Mouse (Mus musculus) heart, embryonic 12.5 days (tissue): ENCODE results near the gene Srgn. TPM values are rescaled to one million over a fixed set of nuclear protein-coding genes. Genes with fewer than 3 reads are reported as not detected.
"Not testable (repeated sequence)": the region's sequence is repeated elsewhere in the genome, so short reads cannot be mapped to it uniquely, and the experiment has no call there.

Source experiments
- ATAC-seq: fragments of 200-750 bp; cut with Nextera tagmentation; 2 replicates; pipeline ENCODE4 v1.8.0; 2017; ENCODE audit warnings: moderate TSS enrichment, moderate library complexity; ENCODE audit not compliant: insufficient number of reproducible peaks, low FRiP score
- H3K27ac ChIP-seq: fragments of 300-500 bp; sonication (generic); 2 replicates; pipeline ENCODE4 v1.5.1; 2016; ENCODE audit warnings: mild to moderate bottlenecking, moderate library complexity; ENCODE audit not compliant: poor library complexity, severe bottlenecking
- H3K27me3 ChIP-seq: fragments of 300-500 bp; sonication (generic); replicated peaks from 2 replicates; pipeline ENCODE4 v1.6.1; 2016; ENCODE audit warnings: mild to moderate bottlenecking, moderate library complexity
- H3K36me3 ChIP-seq: fragments of 300-500 bp; sonication (generic); 2 replicates; pipeline ENCODE4 v1.6.1; 2016; ENCODE audit warnings: mild to moderate bottlenecking, moderate library complexity
- H3K4me1 ChIP-seq: fragments of 300-500 bp; sonication (generic); replicated peaks from 2 replicates; pipeline ENCODE4 v1.6.1; 2016; ENCODE audit warnings: mild to moderate bottlenecking
- H3K4me2 ChIP-seq: fragments of 300-500 bp; sonication (generic); 2 replicates; pipeline ENCODE4 v1.6.1; 2016; ENCODE audit warnings: mild to moderate bottlenecking, moderate library complexity
- H3K4me3 ChIP-seq: fragments of 300-500 bp; sonication (generic); 2 replicates; pipeline ENCODE4 v1.5.1; 2016; ENCODE audit warnings: mild to moderate bottlenecking
- H3K9ac ChIP-seq: fragments of 300-500 bp; sonication (generic); 2 replicates; pipeline ENCODE4 v1.6.1; 2016; ENCODE audit warnings: mild to moderate bottlenecking, moderate library complexity
- H3K9me3 ChIP-seq: fragments of 300-500 bp; sonication (generic); replicated peaks from 2 replicates; pipeline ENCODE4 v1.6.1; 2016; ENCODE audit warnings: mild to moderate bottlenecking, moderate library complexity
- WGBS: fragments of 180-500 bp; shearing (Covaris S2); methylation state at CpG from one replicate; pipeline ENCODE4 v1.1.7; 2016; 5-methylcytosine and 5-hydroxymethylcytosine counted together
- polyA plus RNA-seq: library from polyadenylated mRNA; unstranded; fragments of >200 nt; fragmentation: Nextera tagmentation; extraction: Ambion mirVana; gene quantifications from 2 replicates; pipeline ENCODE4 v1.2.1, GENCODE M21; 2016

The Srgn gene
- polyA plus RNA-seq, 1 experiment from 2014 or later: 6.0 TPM

- peak; percentile 79 for ATAC-seq
- H3K4me3 ChIP-seq: peak overlapping the region; percentile 89
Observed at GRCm38 (mm10) chr10:62485878-62486582, 41.2 kb downstream of the Srgn start.

GRCm38 (mm10) chr10:62481108-62481852, 46.0 kb downstream of the Srgn start:
- Histone ChIP-seq H3K4me1 (no peaks in the 10 kb centered on the region), H3K9ac (no peak overlapping the region), H3K9me3 (no peaks in the 10 kb centered on the region), H3K27me3 (no peaks in the 10 kb centered on the region), H3K27ac (no peak overlapping the region), H3K36me3 (peaks cover 5% of the 10 kb centered on the region; the same call in 1 of the 2 replicates), H3K4me2 (no peak overlapping the region), H3K4me3 (no peak overlapping the region)
- ATAC-seq: no peak
- WGBS: 74% methylated on average over 7 of the region's 7 CpGs

More at GRCm38 (mm10) chr10:62485878-62486582, 41.2 kb downstream of the Srgn start:
- Histone ChIP-seq H3K36me3 (no peaks in the 10 kb centered on the region), H3K4me1 (peaks cover 5% of the 10 kb centered on the region), H3K9ac (peak overlapping the region; percentile 93), H3K9me3 (no peaks in the 10 kb centered on the region), H3K27ac (peak overlapping the region; percentile 80), H3K27me3 (no peaks in the 10 kb centered on the region), H3K4me2 (peak overlapping the region; percentile 87)
- WGBS: under 1% methylated on average over 39 of the region's 48 CpGs

- WGBS: 76% methylated on average over 2 of the region's 2 CpGs
- no peaks in the 10 kb centered on the region for H3K4me1 ChIP-seq
- peaks cover 10% of the 10 kb centered on the region; the same call in 1 of the 2 replicates for H3K36me3 ChIP-seq
- H3K27me3 ChIP-seq: no peaks in the 10 kb centered on the region
- ATAC-seq: no peak
- H3K4me2 ChIP-seq: no peak overlapping the region
- no peak overlapping the region for H3K9ac ChIP-seq
- H3K9me3 ChIP-seq: no peaks in the 10 kb centered on the region
- H3K27ac ChIP-seq: no peak overlapping the region
- no peak overlapping the region for H3K4me3 ChIP-seq
Observed at GRCm38 (mm10) chr10:62476980-62477379, 50.3 kb downstream of the Srgn start.

- no peaks in the 10 kb centered on the region for H3K9me3 ChIP-seq
- WGBS: 88% methylated on average over 10 of the region's 10 CpGs
- peaks cover 3% of the 10 kb centered on the region; the same call in 1 of the 2 replicates for H3K4me1 ChIP-seq
- no peak for ATAC-seq
- no peak overlapping the region for H3K27ac ChIP-seq
- no peak overlapping the region for H3K4me2 ChIP-seq
- no peak overlapping the region for H3K4me3 ChIP-seq
- H3K36me3 ChIP-seq: peaks cover 10% of the 10 kb centered on the region; the same call in 1 of the 2 replicates
- H3K27me3 ChIP-seq: no peaks in the 10 kb centered on the region
- H3K9ac ChIP-seq: no peak overlapping the region
Observed at GRCm38 (mm10) chr10:62474944-62475343, 52.3 kb downstream of the Srgn start.

- ATAC-seq: no peak
- 36% methylated on average over 5 of the region's 5 CpGs for WGBS
Observed at GRCm38 (mm10) chr10:62471105-62471504, 56.1 kb downstream of the Srgn start.

GRCm38 (mm10) chr10:62469736-62470135, 57.5 kb downstream of the Srgn start:
- H3K4me3 ChIP-seq: no peak overlapping the region
- H3K27ac ChIP-seq: no peak overlapping the region
- peaks cover 3% of the 10 kb centered on the region; the same call in 1 of the 2 replicates for H3K4me1 ChIP-seq
- H3K4me2 ChIP-seq: no peak overlapping the region
- WGBS: 85% methylated on average over 4 of the region's 4 CpGs
- H3K9ac ChIP-seq: no peak overlapping the region
- no peak for ATAC-seq
- no peaks in the 10 kb centered on the region for H3K27me3 ChIP-seq
- H3K36me3 ChIP-seq: 0 out of 2 replicates have a peak, but pooled peaks cover 6% of the 10 kb centered on the region
- no peaks in the 10 kb centered on the region for H3K9me3 ChIP-seq

More at GRCm38 (mm10) chr10:62471105-62471504, 56.1 kb downstream of the Srgn start:
- Histone ChIP-seq H3K36me3 (0 out of 2 replicates have a peak, but pooled peaks cover 10% of the 10 kb centered on the region), H3K9ac (no peak overlapping the region), H3K4me2 (no peak overlapping the region), H3K27ac (peak overlapping the region; percentile 27; the same call in 1 of the 2 replicates), H3K4me1 (peaks cover 3% of the 10 kb centered on the region; the same call in 1 of the 2 replicates), H3K27me3 (no peaks in the 10 kb centered on the region), H3K9me3 (no peaks in the 10 kb centered on the region), H3K4me3 (no peak overlapping the region)

GRCm38 (mm10) chr10:62461321-62461720, 65.9 kb downstream of the Srgn start:
- no peak for ATAC-seq
- Histone ChIP-seq H3K9me3 (no peaks in the 10 kb centered on the region), H3K27me3 (no peaks in the 10 kb centered on the region), H3K9ac (no peak overlapping the region), H3K36me3 (peaks cover 60% of the 10 kb centered on the region), H3K4me1 (no peaks in the 10 kb centered on the region), H3K4me2 (no peak overlapping the region), H3K4me3 (no peak overlapping the region), H3K27ac (no peak overlapping the region)

GRCm38 (mm10) chr10:62452001-62452400, 75.2 kb downstream of the Srgn start:
- not testable (repeated sequence) for H3K9me3 ChIP-seq, H3K9ac ChIP-seq, H3K4me2 ChIP-seq, H3K27me3 ChIP-seq, H3K27ac ChIP-seq, H3K4me3 ChIP-seq, ATAC-seq
- Histone ChIP-seq H3K36me3 (peaks cover 19% of the 10 kb centered on the region), H3K4me1 (peaks cover 12% of the 10 kb centered on the region)
- 58% methylated on average over 11 of the region's 11 CpGs for WGBS

GRCm38 (mm10) chr10:62450280-62450640, 77.0 kb downstream of the Srgn start:
- Histone ChIP-seq H3K4me2 (peak overlapping the region; percentile 77), H3K4me3 (peak overlapping the region; percentile 98), H3K27ac (no peak overlapping the region), H3K4me1 (peaks cover 12% of the 10 kb centered on the region), H3K9me3 (no peaks in the 10 kb centered on the region), H3K27me3 (no peaks in the 10 kb centered on the region), H3K36me3 (peaks cover 25% of the 10 kb centered on the region), H3K9ac (peak overlapping the region; percentile 93)
- WGBS: 37% methylated on average over 18 of the region's 18 CpGs
- no peak for ATAC-seq

- Histone ChIP-seq H3K9me3 (no peaks in the 10 kb centered on the region), H3K36me3 (peaks cover 30% of the 10 kb centered on the region), H3K9ac (peak within 1 kb of the TSS; percentile 93), H3K27me3 (no peaks in the 10 kb centered on the region), H3K27ac (peak within 1 kb of the TSS; percentile 91), H3K4me1 (peaks cover 12% of the 10 kb centered on the region), H3K4me3 (peak within 1 kb of the TSS; percentile 98), H3K4me2 (peak within 1 kb of the TSS; percentile 77)
- WGBS: under 1% methylated on average over 73 of the region's 73 CpGs
- peak; percentile 88 for ATAC-seq
Observed at GRCm38 (mm10) chr10:62449364-62450279, 77.6 kb downstream of the Srgn start, which contains the start of the genes 4930507D05Rik and Supv3l1. TSS of gene 4930507D05Rik (plus strand) at chr10:62449489. TSS of gene Supv3l1 (minus strand) at chr10:62449738.
